Mouse (Mus musculus) brain, adult 10 weeks (tissue): ENCODE data around the gene Cbfa2t3. TPM values are rescaled to one million over a fixed set of nuclear protein-coding genes. Genes with fewer than 3 reads are reported as not detected.

Experiments used
- polyA plus RNA-seq: library from polyadenylated mRNA; stranded (reverse); fragments of 350-450 nt; fragmentation: Illumina TruSeq; extraction: RNeasy Lipid Tissue Mini Kit (QIAGEN cat#74804); gene quantifications from one replicate; pipeline ENCODE4 v1.2.3, GENCODE M21; 2015; ENCODE audit warnings: low read depth, low replicate concordance

Gene Cbfa2t3
- 15.0 TPM for polyA plus RNA-seq

GRCm38 (mm10) chr8:122699005-122699492 is at the start of gene Cbfa2t3:
TSS of gene Cbfa2t3 (minus strand) at chr8:122699109.

GRCm38 (mm10) chr8:122622727-122623126 is 76.2 kb downstream of the Cbfa2t3 start, which contains the start of gene Pabpn1l:
TSS of gene Pabpn1l (minus strand) at chr8:122622739.

GRCm38 (mm10) chr8:122611295-122612133 is 87.4 kb downstream of the Cbfa2t3 start, which contains the start of the genes Galns and Trappc2l:
TSS of gene Galns (minus strand) at chr8:122611463.
TSS of gene Trappc2l (plus strand) at chr8:122611640.

GRCm38 (mm10) chr8:122576648-122577022 is 122.3 kb downstream of the Cbfa2t3 start, which contains the start of gene Aprt:
TSS of gene Aprt (minus strand) at chr8:122576909.

Other genes with a start within 250 kb of the Cbfa2t3 start
- 0.55 TPM for gene Snai3, start 238.4 kb downstream of the Cbfa2t3 start, polyA plus RNA-seq
- gene Rnf166, start 223.0 kb downstream of the Cbfa2t3 start, polyA plus RNA-seq, result 38.2 TPM
- gene Ctu2, start 223.0 kb downstream of the Cbfa2t3 start, polyA plus RNA-seq, result 24.8 TPM
- gene Piezo1, start 147.8 kb downstream of the Cbfa2t3 start, polyA plus RNA-seq, result 3.5 TPM
- 0.95 TPM for gene Cdt1, start 131.1 kb downstream of the Cbfa2t3 start, polyA plus RNA-seq
- 61.8 TPM for gene Aprt, start 122.2 kb downstream of the Cbfa2t3 start, polyA plus RNA-seq
- 4.9 TPM for gene Galns, start 87.6 kb downstream of the Cbfa2t3 start, polyA plus RNA-seq
- gene Trappc2l, start 87.5 kb downstream of the Cbfa2t3 start, polyA plus RNA-seq, result 100 TPM
- not detected for gene Pabpn1l, start 76.4 kb downstream of the Cbfa2t3 start, polyA plus RNA-seq
- gene Acsf3, start 76.4 kb upstream of the Cbfa2t3 start, polyA plus RNA-seq, result 17.5 TPM
- 1.3 TPM for gene Cdh15, start 148.9 kb upstream of the Cbfa2t3 start, polyA plus RNA-seq